Mouse (Mus musculus) heart, embryonic 14.5 days (tissue): Measurements from ENCODE around the gene Fam131b. TPM values are rescaled to one million over a fixed set of nuclear protein-coding genes. Genes with fewer than 3 reads are reported as not detected.

Source experiments
- ATAC-seq: fragments of 200-750 bp; cut with Nextera tagmentation; 2 replicates; pipeline ENCODE4 v1.8.0; 2017; ENCODE audit warnings: low read depth, moderate TSS enrichment; ENCODE audit not compliant: insufficient number of reproducible peaks, insufficient read depth, low FRiP score
- H3K27ac ChIP-seq, 2 experiments: fragments of 200-500 bp in 1 of 2; fragments of 300-500 bp in 1 of 2; sonication (generic) in 1 of 2; replicated peaks in 1 of 2; 2 replicates each; pipeline ENCODE4 v1.5.1; 2012 to 2014; ENCODE audit warnings: low read depth in 2 of 2, low read length in 2 of 2, control low read depth in 1 of 2, mild to moderate bottlenecking in 1 of 2, mixed read lengths in 1 of 2; ENCODE audit not compliant: control insufficient read depth in 1 of 2, insufficient read depth in 1 of 2
- H3K27me3 ChIP-seq: fragments of 300-500 bp; sonication (generic); 2 replicates; pipeline ENCODE4 v1.6.1; 2014; ENCODE audit warnings: mild to moderate bottlenecking, low read length, control low read depth; ENCODE audit not compliant: control insufficient read depth, insufficient read depth
- H3K36me3 ChIP-seq: fragments of 300-500 bp; sonication (generic); 2 replicates; pipeline ENCODE4 v1.6.1; 2014; ENCODE audit warnings: mild to moderate bottlenecking, control low read depth, low read length, mixed read lengths; ENCODE audit not compliant: control insufficient read depth, insufficient read depth
- H3K4me1 ChIP-seq, 2 experiments: fragments of 200-500 bp in 1 of 2; fragments of 300-500 bp in 1 of 2; sonication (generic) in 1 of 2; 2 replicates each; pipeline ENCODE4 v1.6.1; 2012 to 2014; ENCODE audit warnings: low read length in 2 of 2, control low read depth in 1 of 2, mixed read lengths in 1 of 2; ENCODE audit not compliant: control insufficient read depth in 2 of 2, insufficient read depth in 2 of 2
- H3K4me2 ChIP-seq: fragments of 300-500 bp; sonication (generic); 2 replicates; pipeline ENCODE4 v1.6.1; 2014; ENCODE audit warnings: mild to moderate bottlenecking, low read length
- H3K4me3 ChIP-seq, 2 experiments: fragments of 200-500 bp in 1 of 2; fragments of 300-500 bp in 1 of 2; sonication (generic) in 1 of 2; 2 replicates each; pipeline ENCODE4 v1.5.1; 2012 to 2014; ENCODE audit warnings: low read length in 2 of 2, mild to moderate bottlenecking in 2 of 2, control low read depth in 1 of 2, low read depth in 1 of 2, moderate library complexity in 1 of 2; ENCODE audit not compliant: control insufficient read depth in 1 of 2, insufficient read depth in 1 of 2
- H3K9ac ChIP-seq: fragments of 300-500 bp; sonication (generic); 2 replicates; pipeline ENCODE4 v1.6.1; 2014; ENCODE audit warnings: mild to moderate bottlenecking, low read length
- H3K9me3 ChIP-seq: fragments of 300-500 bp; sonication (generic); 2 replicates; pipeline ENCODE4 v1.6.1; 2016; ENCODE audit warnings: low read length, control low read depth; ENCODE audit not compliant: control insufficient read depth
- WGBS: fragments of 180-500 bp; shearing (Covaris S2); extraction: QIAGEN DNeasy Blood & Tissue Kit; methylation state at CpG from one replicate; pipeline ENCODE4 v1.1.7; 2014; 5-methylcytosine and 5-hydroxymethylcytosine counted together
- polyA plus RNA-seq: library from polyadenylated mRNA; unstranded; fragments of >200 nt; fragmentation: Nextera tagmentation; extraction: Ambion mirVana; gene quantifications from 2 replicates; pipeline ENCODE4 v1.2.1, GENCODE M21; 2014

The Fam131b gene
- polyA plus RNA-seq, 1 experiment from 2014 or later, result 0.14 TPM

DNA sequence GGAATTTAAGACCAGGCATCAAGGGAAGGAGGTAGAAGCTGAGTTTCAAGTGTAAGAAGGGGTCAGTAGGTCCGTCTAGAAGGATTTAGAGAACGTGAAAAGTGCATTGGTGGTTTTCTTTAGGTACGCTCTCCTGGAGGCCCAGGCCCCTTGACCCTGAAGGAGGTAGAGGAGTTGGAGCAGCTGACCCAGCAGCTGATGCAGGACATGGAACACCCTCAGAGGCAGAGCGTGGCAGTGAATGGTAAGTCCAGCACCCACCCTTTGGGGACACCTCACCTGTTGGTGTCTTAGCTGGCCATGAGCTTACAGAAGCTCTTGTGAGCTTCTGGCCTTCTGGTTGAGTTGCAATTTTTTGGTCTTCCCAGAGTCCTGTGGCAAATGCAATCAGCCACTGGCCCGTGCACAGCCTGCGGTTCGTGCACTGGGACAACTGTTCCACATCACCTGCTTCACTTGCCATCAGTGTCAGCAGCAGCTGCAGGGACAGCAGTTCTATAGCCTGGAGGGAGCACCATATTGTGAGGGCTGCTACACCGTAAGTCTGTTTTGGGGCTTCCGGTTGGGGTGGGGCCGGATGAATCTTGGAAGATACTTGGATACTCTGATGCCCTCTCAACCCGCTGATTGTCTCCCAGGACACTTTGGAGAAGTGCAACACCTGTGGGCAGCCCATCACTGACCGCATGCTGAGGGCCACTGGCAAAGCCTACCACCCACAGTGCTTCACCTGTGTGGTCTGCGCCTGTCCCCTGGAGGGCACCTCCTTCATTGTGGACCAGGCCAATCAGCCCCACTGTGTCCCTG, 31.6 kb upstream of the Fam131b start:
- Histone ChIP-seq H3K36me3 (peaks cover 95% of the 10 kb centered on the region), H3K4me3 (no peak overlapping the region), H3K27ac (no peak overlapping the region; a peak in 1 of 4 replicates), H3K27me3 (no peaks in the 10 kb centered on the region), H3K4me1 (peaks cover 58 to 86% of the 10 kb centered on the region in 2 experiments), H3K9ac (0 out of 2 replicates have a peak overlapping the region, but pooled peaks have one; percentile 67), H3K9me3 (no peaks in the 10 kb centered on the region), H3K4me2 (no peak overlapping the region)
- ATAC-seq, result no peak
- WGBS, result 90% methylated on average over 13 of the region's 13 CpGs

DNA sequence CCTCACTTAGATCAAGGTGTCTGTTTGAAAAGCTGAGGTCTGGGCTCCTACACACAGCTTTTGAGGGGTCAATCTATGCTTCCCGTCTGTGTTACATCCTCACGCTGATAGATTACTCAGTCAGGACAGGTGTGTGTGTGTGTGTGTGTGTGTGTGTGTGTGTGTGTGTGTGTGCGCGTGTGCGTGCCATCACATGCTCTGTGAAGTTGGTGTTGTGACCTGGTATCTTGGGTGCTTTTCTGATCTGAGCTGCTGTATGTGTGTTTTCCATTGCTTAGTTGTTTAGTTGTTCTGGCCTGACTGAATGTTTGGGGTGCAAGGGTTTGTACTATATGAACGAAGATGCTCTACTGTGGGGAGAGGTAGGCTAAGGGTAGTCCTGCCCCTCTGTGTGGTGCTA, 30.9 kb upstream of the Fam131b start:
- no peak for ATAC-seq
- Histone ChIP-seq H3K27me3 (no peaks in the 10 kb centered on the region), H3K4me1 (peaks cover 58 to 88% of the 10 kb centered on the region in 2 experiments), H3K9ac (peak overlapping the region; percentile 67; the same call in 1 of the 2 replicates), H3K36me3 (peaks cover 88% of the 10 kb centered on the region), H3K9me3 (no peaks in the 10 kb centered on the region), H3K27ac (peak overlapping the region in 1 of 2 experiments; percentile 99; a peak in 2 of 4 replicates), H3K4me2 (peak overlapping the region; percentile 96; the same call in 1 of the 2 replicates), H3K4me3 (no peak overlapping the region)
- WGBS, result 92% methylated on average over 6 of the region's 6 CpGs

DNA sequence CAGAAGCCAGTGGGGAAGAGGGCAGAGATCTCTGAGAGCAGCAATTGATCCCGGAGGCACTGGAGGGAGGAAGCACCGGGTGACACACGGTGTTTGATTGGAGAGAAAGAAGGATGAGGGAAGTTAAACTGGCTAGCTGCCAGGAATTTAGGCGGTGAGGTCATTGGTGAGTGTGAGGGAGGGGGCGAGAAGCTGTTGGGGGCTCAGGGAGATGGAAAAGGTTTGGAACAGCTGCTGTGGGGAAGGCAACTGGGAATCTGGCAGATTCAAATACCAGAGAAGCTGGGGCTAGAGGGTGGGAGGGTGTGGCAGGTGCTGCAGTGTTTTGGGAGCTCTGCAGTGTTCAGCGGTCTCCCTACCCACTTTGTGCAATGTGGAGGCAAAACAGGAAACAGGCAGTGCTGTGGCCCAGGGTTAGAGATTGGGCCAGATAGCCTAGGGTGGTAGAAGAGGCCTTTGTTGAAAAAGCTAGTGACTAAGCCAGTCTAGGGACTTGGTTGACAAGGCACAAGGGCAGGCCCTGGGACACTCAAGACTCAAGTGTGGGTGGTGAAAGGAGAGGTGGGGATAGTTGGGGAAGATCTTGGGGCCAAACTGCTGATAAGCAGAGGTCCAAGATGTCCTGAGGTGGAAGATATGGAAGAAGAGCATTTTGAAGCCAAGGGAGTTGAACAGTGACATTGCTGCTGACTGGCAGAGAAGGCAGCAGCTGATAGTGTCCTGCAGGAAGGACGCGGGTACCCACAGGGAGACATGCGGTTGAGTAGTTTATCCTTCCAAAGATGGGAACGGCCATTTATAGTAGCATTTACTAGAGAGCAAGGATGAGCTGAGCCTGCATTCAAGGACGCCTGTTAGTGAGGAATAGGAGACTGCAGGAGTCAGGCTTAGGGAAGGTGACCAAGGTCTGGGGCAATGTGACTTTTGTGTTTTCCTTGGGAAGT, 29.9 kb upstream of the Fam131b start:
- Histone ChIP-seq H3K4me3 (peak overlapping the region; percentile 20 to 98), H3K27ac (peak overlapping the region; percentile 48 to 99), H3K9ac (peak overlapping the region; percentile 67), H3K36me3 (peaks cover 78% of the 10 kb centered on the region), H3K4me1 (peaks cover 50 to 79% of the 10 kb centered on the region in 2 experiments), H3K9me3 (no peaks in the 10 kb centered on the region), H3K27me3 (no peaks in the 10 kb centered on the region), H3K4me2 (peak overlapping the region; percentile 96)
- no peak for ATAC-seq
- 13% methylated on average over 11 of the region's 11 CpGs for WGBS

DNA sequence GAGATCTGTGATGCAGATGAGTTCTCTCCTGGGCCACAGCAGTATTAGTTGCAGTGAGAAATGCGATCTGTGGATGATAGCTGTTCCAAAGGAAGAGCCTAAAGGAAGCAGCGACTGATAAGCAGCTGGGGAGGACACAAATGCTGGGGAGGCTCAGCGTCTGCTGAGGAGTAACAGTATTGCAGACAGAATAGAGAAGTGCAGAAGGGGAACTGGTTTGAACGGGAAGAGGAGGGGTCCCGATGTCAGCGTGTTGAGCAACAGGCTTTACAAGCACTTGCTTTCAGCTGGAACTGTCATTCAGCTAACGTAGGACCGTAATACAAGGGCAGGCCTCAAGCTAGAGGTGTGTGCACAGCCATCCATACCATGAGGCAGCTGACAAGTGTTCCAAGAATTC, 28.7 kb upstream of the Fam131b start:
- Histone ChIP-seq H3K27ac (peak overlapping the region; percentile 48 to 99), H3K27me3 (no peaks in the 10 kb centered on the region), H3K4me2 (peak overlapping the region; percentile 96), H3K4me3 (peak overlapping the region; percentile 8 to 98; a peak in 3 of 4 replicates), H3K4me1 (peaks cover 44 to 78% of the 10 kb centered on the region in 2 experiments), H3K9me3 (no peaks in the 10 kb centered on the region), H3K9ac (peak overlapping the region; percentile 98), H3K36me3 (peaks cover 66% of the 10 kb centered on the region)
- WGBS, result 32% methylated on average over 8 of the region's 8 CpGs
- no peak for ATAC-seq

DNA sequence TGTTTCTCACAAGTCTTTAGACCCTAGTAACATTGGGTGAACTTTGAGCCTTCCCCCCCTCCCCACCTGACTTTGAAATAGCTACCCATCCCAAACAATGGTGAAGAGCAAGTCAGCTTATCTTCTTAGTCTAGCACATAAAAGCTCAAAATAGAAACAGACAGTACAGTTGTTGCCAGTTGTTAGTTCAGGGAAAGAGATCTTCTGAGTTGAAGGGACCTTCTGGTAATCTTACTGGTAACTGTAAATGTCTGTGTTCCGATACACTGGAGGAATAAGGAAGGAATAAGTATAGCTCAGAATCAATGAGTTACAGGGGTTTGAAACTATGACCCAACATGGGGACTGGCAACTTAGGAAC, 28.0 kb upstream of the Fam131b start:
- peak overlapping the region; percentile 96 for H3K4me2 ChIP-seq
- H3K4me1 ChIP-seq, result peaks cover 41 to 70% of the 10 kb centered on the region in 2 experiments
- 75% methylated on average over 1 of the region's 1 CpGs for WGBS
- no peaks in the 10 kb centered on the region for H3K27me3 ChIP-seq
- H3K9ac ChIP-seq, result peak overlapping the region; percentile 98
- peaks cover 59% of the 10 kb centered on the region for H3K36me3 ChIP-seq
- no peaks in the 10 kb centered on the region for H3K9me3 ChIP-seq
- H3K4me3 ChIP-seq, result peak overlapping the region; percentile 73 to 98
- H3K27ac ChIP-seq, result peak overlapping the region; percentile 58 to 99
- no peak for ATAC-seq

DNA sequence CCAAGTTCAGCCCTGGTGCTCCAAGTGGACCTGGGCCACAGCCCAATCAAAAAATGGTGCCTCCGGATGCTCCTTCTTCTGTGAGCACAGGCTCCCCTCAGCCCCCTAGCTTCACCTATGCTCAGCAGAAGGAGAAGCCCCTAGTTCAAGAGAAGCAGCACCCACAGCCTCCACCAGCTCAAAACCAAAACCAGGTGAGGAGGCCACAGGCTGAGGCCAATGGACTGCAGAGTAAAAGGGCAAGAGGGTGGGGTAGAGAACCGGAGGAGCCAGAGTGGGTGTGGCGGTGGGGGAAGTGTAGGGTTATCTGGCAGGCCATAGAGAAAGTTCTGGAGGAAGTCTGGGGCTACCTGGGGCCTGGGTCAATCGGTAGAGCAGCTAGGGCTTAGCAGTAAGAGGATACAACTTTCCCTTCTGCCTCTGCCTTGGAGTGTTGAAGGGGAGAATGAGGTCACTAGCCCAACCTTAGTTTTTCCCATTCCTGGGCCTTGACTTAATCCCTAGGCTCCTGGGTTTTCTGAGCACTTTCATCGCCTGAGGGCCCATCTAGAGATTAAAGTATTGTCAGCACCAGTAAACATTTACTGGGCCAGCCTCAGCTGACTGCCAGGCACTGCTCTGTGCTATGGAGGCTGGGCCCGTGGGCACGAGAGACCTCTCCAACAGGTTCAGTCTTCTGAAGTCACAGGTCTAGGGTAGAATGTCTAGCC, 27.5 kb upstream of the Fam131b start:
- Histone ChIP-seq H3K9ac (peak overlapping the region; percentile 98), H3K36me3 (peaks cover 54% of the 10 kb centered on the region), H3K4me1 (peaks cover 41 to 66% of the 10 kb centered on the region in 2 experiments), H3K27me3 (no peaks in the 10 kb centered on the region), H3K9me3 (no peaks in the 10 kb centered on the region), H3K4me2 (peak overlapping the region; percentile 96), H3K4me3 (peak overlapping the region; percentile 73 to 98), H3K27ac (peak overlapping the region; percentile 58 to 99)
- WGBS, result 27% methylated on average over 7 of the region's 7 CpGs
- no peak for ATAC-seq
